Mouse (Mus musculus) inflammation-experienced regulatory T-cells, adult 6 months (primary cell): ENCODE data around the gene Atp6v1e1. TPM values are rescaled to one million over a fixed set of nuclear protein-coding genes. Genes with fewer than 3 reads are reported as not detected.
"Not testable (repeated sequence)": the region's sequence is repeated elsewhere in the genome, so short reads cannot be mapped to it uniquely, and the experiment has no call there.

Experiments
- ATAC-seq: one replicate; pipeline ENCODE4 v1.8.0; 2017
- polyA plus RNA-seq, 3 experiments: library from polyadenylated mRNA; unstranded; fragments of 100-300 nt; shearing (Covaris generic); gene quantifications; one replicate each; pipeline ENCODE4 v1.2.1; 2017

The Atp6v1e1 gene
- polyA plus RNA-seq, 3 experiments from 2014 or later = 78.2 to 86.1 (median 84.1) TPM

GRCm38 (mm10) chr6:120820144-120820543 is 2.4 kb downstream of the Atp6v1e1 start:
- no peak for ATAC-seq

DNA sequence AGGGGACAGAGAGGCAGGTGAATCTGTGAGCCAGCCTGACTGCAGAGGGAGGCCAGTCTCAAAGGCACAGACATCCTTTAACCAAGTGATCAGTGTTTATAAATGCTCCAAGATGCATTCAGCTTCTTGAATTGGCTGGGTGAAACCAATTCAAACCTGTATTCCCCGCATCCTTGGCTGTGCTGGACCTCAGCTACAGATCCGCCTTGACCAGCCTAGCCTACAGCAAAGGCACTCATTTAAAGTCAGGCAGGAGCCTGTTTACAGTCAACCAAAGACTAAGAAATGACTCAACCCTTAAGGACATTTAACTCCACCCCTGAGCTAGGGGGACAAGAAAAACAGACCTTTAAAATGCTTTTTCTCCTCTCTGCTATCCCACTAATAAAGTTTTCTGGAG is 3.3 kb downstream of the Atp6v1e1 start:
- ATAC-seq = no peak

GRCm38 (mm10) chr6:120811999-120812398 is 10.6 kb downstream of the Atp6v1e1 start:
- not testable (repeated sequence) for ATAC-seq

- ATAC-seq = no peak
These were observed 14.9 kb downstream of the Atp6v1e1 start for GRCm38 (mm10) chr6:120807738-120808081.

GRCm38 (mm10) chr6:120806999-120807737 is 15.4 kb downstream of the Atp6v1e1 start:
- no peak for ATAC-seq

GRCm38 (mm10) chr6:120799581-120800041 is 23.0 kb downstream of the Atp6v1e1 start:
- no peak for ATAC-seq

GRCm38 (mm10) chr6:120798905-120799304 is 23.7 kb downstream of the Atp6v1e1 start:
- no peak for ATAC-seq

GRCm38 (mm10) chr6:120798019-120798418 is 24.6 kb downstream of the Atp6v1e1 start:
- no peak for ATAC-seq

GRCm38 (mm10) chr6:120796111-120796510 is 26.5 kb downstream of the Atp6v1e1 start:
- no peak for ATAC-seq

DNA sequence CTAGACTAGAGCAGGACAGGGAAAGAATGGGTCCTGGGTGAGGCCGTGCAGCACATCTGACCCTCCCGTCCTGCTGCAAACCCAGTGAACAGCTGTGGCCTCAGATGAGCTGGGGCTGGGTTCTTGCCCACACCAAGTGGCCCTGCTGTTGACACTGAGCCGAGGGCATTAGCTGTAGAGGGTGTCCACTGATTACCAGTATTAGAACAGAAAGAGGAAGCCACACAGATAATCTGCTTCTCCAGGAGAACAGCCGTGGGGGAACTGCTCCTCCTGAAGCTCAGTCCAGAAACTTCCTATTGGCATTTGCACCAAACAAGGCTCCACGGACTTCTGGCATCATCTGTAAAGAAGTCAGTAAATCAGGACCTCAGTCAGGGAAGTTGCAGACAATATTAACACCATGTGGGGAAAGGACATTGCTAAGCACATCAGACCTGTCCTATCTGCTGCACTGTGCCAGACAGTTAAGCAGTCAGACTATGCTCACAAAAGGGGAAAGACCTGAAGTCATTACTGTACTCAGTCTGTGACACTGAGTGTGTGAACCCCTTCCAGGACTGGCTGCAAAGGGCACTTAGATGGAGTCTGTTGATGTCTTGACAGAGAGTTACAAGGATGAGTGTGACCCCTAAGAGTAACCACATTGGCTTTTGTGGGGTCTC is 27.0 kb downstream of the Atp6v1e1 start:
- no peak for ATAC-seq

- no peak for ATAC-seq
These were observed 29.6 kb downstream of the Atp6v1e1 start for GRCm38 (mm10) chr6:120792947-120793346.

- no peak for ATAC-seq
These were observed 31.9 kb downstream of the Atp6v1e1 start for GRCm38 (mm10) chr6:120790717-120791116.

GRCm38 (mm10) chr6:120790153-120790552 is 32.4 kb downstream of the Atp6v1e1 start:
- ATAC-seq = no peak

DNA sequence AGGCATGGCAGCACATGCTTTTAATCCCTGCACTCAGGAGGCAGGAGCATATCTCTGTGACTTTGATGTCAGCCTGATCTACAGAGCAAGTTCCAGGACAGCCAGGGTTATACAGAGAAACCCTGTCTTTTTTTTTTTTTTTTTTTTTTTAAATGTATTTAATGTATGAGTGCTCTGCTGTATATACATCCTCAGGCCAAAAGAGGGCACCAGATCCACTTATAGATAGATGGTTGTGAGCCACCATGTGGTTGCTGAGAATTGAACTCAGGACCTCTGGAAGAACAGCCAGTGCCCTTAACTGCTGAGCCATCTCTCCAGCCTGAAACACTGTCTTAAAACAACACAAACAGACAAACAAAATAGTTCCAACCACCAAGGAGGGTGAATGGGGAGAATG is 33.7 kb downstream of the Atp6v1e1 start:
- ATAC-seq = peak; percentile 63

DNA sequence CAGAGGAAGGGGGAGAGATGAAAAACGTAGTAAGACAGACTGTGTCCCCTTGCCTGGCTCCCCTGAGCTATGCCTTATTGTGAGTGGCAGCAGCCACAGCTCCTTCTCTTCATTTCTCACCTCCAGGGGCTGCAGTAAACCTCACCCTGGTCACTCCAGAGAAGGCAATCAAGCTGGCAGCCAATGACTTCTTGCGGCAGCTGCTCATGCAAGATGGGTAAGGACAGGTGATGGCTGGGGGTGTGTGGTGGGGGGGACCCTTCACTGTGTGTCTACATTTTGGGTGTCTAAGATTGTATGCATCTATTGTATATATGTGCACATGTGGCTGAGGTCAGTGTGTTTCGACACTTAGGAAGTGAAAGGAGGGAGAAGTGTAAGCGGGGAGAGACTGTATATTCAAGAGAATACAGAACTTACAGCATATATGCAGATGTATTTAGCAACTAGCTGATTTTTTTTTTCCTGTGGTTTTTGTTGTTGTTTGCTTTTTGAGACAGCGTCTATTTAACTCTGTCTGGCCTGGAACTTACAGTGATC is 34.5 kb downstream of the Atp6v1e1 start:
- ATAC-seq = no peak

DNA sequence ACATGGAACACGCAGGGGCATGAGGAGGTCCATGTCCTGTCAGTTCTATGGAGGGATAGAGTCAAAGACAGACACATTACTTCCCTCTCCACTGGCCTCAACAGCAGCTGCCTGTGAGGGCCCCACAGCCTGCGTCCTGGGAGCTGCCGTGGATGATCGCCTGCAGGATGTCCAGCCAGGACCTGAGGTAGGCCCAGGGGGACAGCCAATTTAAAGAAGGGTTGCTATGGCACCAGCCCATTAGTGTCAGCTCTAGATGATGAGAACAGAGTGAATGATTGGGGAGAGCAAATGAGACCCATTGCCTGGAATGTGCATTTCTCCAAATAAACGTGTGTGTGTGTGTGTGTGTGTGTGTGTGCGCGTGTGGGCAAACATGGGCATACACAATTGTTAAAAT is 38.2 kb downstream of the Atp6v1e1 start:
- no peak for ATAC-seq

- no peak for ATAC-seq
These were observed 39.6 kb downstream of the Atp6v1e1 start for GRCm38 (mm10) chr6:120782948-120783347.

DNA sequence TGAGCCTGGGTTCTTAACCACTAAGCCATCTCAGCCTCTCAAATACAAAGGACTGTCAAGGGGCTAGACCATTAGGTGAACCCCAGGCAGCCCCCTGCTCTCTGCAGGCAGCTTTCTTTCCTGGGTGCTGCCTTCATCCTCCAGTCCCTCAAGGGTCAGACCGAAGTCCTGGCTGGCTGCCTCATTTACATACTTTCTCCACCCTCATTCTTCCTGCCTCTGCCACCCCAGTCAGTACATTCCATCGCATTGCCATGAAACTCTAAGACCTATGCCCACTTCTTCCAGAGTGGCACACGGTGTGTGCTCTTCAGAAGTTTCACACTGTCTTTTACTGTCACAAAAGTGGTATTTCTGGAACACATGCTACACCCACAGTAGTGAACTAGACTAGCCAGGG is 44.4 kb downstream of the Atp6v1e1 start:
- ATAC-seq = no peak

DNA sequence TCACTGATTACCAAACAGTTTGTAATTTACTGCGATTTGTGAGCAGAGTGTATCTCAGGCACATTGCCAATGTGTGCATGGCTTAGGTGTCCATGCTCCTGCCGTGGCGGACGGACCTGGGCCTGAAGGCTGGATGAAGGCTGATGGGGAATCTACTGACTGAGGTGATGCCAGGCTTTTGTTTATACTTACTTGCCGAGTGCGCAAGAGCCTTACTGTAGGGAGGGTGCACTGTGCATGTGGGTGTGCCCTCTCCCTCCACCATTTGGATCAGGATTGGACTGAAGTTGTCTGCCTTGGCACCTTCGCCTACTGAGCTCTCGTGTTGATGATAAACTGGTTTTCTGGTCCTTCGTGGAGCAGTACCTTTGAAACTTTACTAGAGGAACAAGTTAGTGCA is 45.1 kb downstream of the Atp6v1e1 start:
- no peak for ATAC-seq

DNA sequence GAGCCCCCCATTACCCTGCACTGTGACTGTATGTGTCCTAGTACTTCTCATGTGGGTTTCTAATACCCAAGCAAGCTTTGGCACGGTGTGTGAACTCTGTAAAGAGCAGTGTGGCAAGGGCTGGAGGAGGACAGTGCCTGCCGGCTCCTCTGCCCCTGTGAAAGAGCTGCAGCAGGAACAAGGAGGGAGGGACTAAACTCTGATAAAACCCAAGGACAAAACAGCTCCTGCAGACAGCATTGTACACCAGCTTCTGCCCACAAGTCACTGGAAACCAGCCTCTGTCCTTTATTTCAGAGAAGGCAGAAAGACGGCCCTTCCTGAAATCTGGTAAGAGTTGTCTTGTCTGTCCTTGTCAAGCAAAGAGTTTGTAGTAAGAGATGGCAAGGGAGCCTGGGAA is 46.3 kb downstream of the Atp6v1e1 start:
- ATAC-seq = no peak

GRCm38 (mm10) chr6:120773763-120774162 is 48.8 kb downstream of the Atp6v1e1 start:
- ATAC-seq = no peak

- ATAC-seq = no peak
These were observed 49.4 kb downstream of the Atp6v1e1 start, which contains the start of gene Slc25a18 for GRCm38 (mm10) chr6:120773149-120773628. Slc25a18 (plus strand) TSS chr6:120773578.

DNA sequence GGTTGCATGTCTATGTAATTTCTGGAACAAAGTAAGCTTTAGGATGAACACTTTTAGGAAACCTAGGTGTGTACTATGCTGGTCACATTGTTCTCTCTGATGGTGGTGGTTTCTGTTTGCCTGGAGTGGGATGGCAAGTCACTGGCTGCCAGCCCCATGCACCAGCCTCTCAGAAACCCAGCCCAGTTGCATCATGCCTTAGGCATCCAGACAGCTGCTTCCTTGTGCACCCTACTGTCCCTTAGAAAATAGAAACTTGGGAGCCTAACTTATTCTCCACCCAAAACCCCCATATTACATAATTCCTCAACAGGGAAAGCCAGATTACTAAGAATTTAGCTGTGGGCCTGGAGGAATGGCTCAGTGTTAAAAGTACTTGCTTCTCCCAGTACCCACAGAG is 50.6 kb downstream of the Atp6v1e1 start:
- no peak for ATAC-seq

DNA sequence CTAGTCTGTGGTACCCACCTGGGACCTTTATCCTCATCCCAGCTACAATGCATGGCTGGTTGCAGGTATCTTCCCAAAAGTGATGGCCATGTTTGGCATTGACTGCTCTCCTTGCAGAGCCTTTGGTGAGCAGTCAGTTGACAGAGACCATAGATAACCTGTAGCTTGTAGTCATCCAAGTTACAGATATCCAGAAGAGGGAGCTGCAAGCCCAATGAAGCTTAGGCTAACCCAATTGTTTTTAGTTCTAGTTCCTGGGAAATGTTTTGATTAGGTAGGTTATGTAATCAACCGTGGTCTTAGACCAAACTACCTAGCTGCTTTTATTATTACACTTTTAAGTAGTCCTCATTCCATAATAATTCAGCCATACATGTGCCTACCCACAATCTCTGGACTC is 51.2 kb downstream of the Atp6v1e1 start:
- no peak for ATAC-seq
